Comparison of ENCODE assay signal across 8 mouse cellular contexts in genomic region chr12:20920653-20921397, GRCm38 (mm10).
DNase-seq lines count a peak whose midpoint lies in the region; ATAC-seq and TF ChIP-seq lines count a peak whose summit lies in the region.
"Not testable (repeated sequence)": the region's sequence is repeated elsewhere in the genome, so short reads cannot be mapped to it uniquely, and the experiment has no call there.

No protein-coding gene starts in this region.

- DNase-seq in ES-E14 (ENCODE audit: low read depth, low spot score) = peak; percentile 50
- peak; percentile 37 for DNase-seq in cerebellum, adult 9-11 months
- DNase-seq in frontal cortex, postnatal 14 days (ENCODE audit: low spot score in 2 of 2) = peak; percentile 13 to 34
- DNase-seq in hindbrain, embryonic 11.5 days (ENCODE audit: low spot score) = peak; percentile 83
- DNase-seq in layer of hippocampus, postnatal 10 days (ENCODE audit: low spot score in 2 of 2) = peak; percentile 62 to 73
- peak; percentile 72 for DNase-seq in lung, postnatal 0 days (ENCODE audit: low spot score)
- DNase-seq in ovary, postnatal 14 days (ENCODE audit: low spot score) = peak; percentile 49
- peak; percentile 58 for DNase-seq in thymus, adult 2 months

- H3K9ac ChIP-seq in ES-E14 (ENCODE audit: insufficient read depth, low read depth, low read length, poor library complexity, severe bottlenecking) = peak overlapping the region; percentile 94
- peak overlapping the region; percentile 90 for H3K9ac ChIP-seq in hindbrain, embryonic 11.5 days (ENCODE audit: low read depth, low read length)
- peak overlapping the region; percentile 46 for H3K9ac ChIP-seq in lung, postnatal 0 days (replicated peaks; ENCODE audit: low read depth)

- H3K4me3 ChIP-seq in ES-E14 (ENCODE audit: insufficient read depth in 1 of 2, low read depth in 1 of 2, low read length in 2 of 2, poor library complexity in 1 of 2, severe bottlenecking in 1 of 2) = peak overlapping the region; percentile 79 to 99
- H3K4me3 ChIP-seq in hindbrain, embryonic 11.5 days (ENCODE audit: low read depth, low read length) = peak overlapping the region; percentile 80
- peak overlapping the region; percentile 73 for H3K4me3 ChIP-seq in lung, postnatal 0 days (ENCODE audit: low read depth, low read length)
- H3K4me3 ChIP-seq in thymus, adult 2 months (ENCODE audit: control insufficient read depth, insufficient read depth, low read length) = peak overlapping the region; percentile 100

- TF ChIP-seq POLR2A in thymus, adult 2 months (IDR thresholded peaks at IDR 0.05; ENCODE audit: control insufficient read depth, extremely low read depth, insufficient read depth, low read length, poor library complexity) = peak; percentile 40; the same call in 1 of the 2 replicates

- H3K36me3 ChIP-seq in ES-E14 (ENCODE audit: control insufficient read depth, insufficient read depth, low read length, poor library complexity, severe bottlenecking); hindbrain, embryonic 11.5 days (ENCODE audit: control insufficient read depth, insufficient read depth, low read length); lung, postnatal 0 days (ENCODE audit: insufficient read depth, low read length); thymus, adult 2 months (ENCODE audit: control insufficient read depth, insufficient read depth, low read length): not testable (repeated sequence)

- not testable (repeated sequence) for TF ChIP-seq EP300 in lung, postnatal 0 days (IDR thresholded peaks at IDR 0.05)

- H3K27ac ChIP-seq in ES-E14 (ENCODE audit: insufficient read depth, low read depth, low read length, poor library complexity, severe bottlenecking); thymus, adult 2 months (ENCODE audit: control insufficient read depth, insufficient read depth, low read length): not testable (repeated sequence)
- peak overlapping the region; percentile 87 for H3K27ac ChIP-seq in hindbrain, embryonic 11.5 days (ENCODE audit: low read depth, low read length)
- 0 out of 2 replicates have a peak overlapping the region, but pooled peaks have one; percentile 64 for H3K27ac ChIP-seq in lung, postnatal 0 days (ENCODE audit: low read length)

- peak; percentile 26 for TF ChIP-seq CTCF in lung, postnatal 0 days (IDR thresholded peaks at IDR 0.05)
- TF ChIP-seq CTCF in thymus, adult 2 months (IDR thresholded peaks at IDR 0.05; ENCODE audit: borderline replicate concordance, control insufficient read depth, extremely low read depth, insufficient read depth, low read length, poor library complexity) = not testable (repeated sequence)

- ATAC-seq in hindbrain, embryonic 11.5 days (ENCODE audit: low FRiP score) = peak; percentile 100
- ATAC-seq in lung, postnatal 0 days = peak; percentile 100

- H3K27me3 ChIP-seq in hindbrain, embryonic 11.5 days (ENCODE audit: control insufficient read depth, insufficient read depth, low read length); lung, postnatal 0 days (replicated peaks; ENCODE audit: insufficient read depth, low read length); thymus, adult 2 months (ENCODE audit: control insufficient read depth, insufficient read depth, low read length): not testable (repeated sequence)

- in situ Hi-C loops in ES-E14 (cut with MboI; ENCODE audit: low sequenced_read_pairs in 2 of 2, unreplicated experiment in 2 of 2) = not testable (repeated sequence)

- H3K4me1 ChIP-seq in ES-E14 (ENCODE audit: control insufficient read depth in 2 of 2, insufficient read depth in 2 of 2, low read length in 2 of 2, poor library complexity in 1 of 2); hindbrain, embryonic 11.5 days (replicated peaks; ENCODE audit: control insufficient read depth, insufficient read depth, low read length); lung, postnatal 0 days (ENCODE audit: insufficient read depth, low read depth, low read length); thymus, adult 2 months (replicated peaks; ENCODE audit: control insufficient read depth, insufficient read depth, low read length): not testable (repeated sequence)

- H3K9me3 ChIP-seq in ES-E14 (ENCODE audit: control insufficient read depth, insufficient read depth, low read depth, low read length); hindbrain, embryonic 11.5 days (ENCODE audit: control insufficient read depth, low read length); lung, postnatal 0 days (ENCODE audit: low read length): not testable (repeated sequence)

- H3K4me2 ChIP-seq in hindbrain, embryonic 11.5 days (replicated peaks; ENCODE audit: low read depth, low read length) = peak overlapping the region; percentile 35
- H3K4me2 ChIP-seq in lung, postnatal 0 days (replicated peaks; ENCODE audit: low read depth, low read length) = peak overlapping the region; percentile 59

- under 1% methylated on average over 68 of the region's 87 CpGs for WGBS in hindbrain, embryonic 11.5 days
- 2% methylated on average over 61 of the region's 87 CpGs for WGBS in lung, postnatal 0 days
- WGBS in thymus, adult 2 months = 3% methylated on average over 86 of the region's 87 CpGs

Comparison
In these comparisons a context has a peak if more than half of its experiments do, and no peak if none do; other contexts are left out.
1. DNase-seq: peak in every context shown above with its lines; median percentile 83 in hindbrain, embryonic 11.5 days; 72 in lung, postnatal 0 days; 68 in layer of hippocampus, postnatal 10 days; 58 in thymus, adult 2 months; 50 in ES-E14; 49 in ovary, postnatal 14 days; 37 in cerebellum, adult 9-11 months; 24 in frontal cortex, postnatal 14 days.